Mouse (Mus musculus) cerebellum, adult 2 months (tissue): Measurements from ENCODE around the gene Csgalnact2.

Experiments
- CTCF ChIP-seq: fragments of 200-500 bp; IDR thresholded peaks from 2 replicates; pipeline ENCODE4 v1.5.1; 2011; ENCODE audit warnings: low read depth, mild to moderate bottlenecking, control low read depth, low read length, moderate library complexity, borderline replicate concordance; ENCODE audit not compliant: insufficient read depth
- POLR2A ChIP-seq: fragments of 200-500 bp; IDR thresholded peaks from 2 replicates; pipeline ENCODE4 v1.6.1; 2011; ENCODE audit warnings: low read length, control low read depth, borderline replicate concordance; ENCODE audit not compliant: insufficient read depth

DNA sequence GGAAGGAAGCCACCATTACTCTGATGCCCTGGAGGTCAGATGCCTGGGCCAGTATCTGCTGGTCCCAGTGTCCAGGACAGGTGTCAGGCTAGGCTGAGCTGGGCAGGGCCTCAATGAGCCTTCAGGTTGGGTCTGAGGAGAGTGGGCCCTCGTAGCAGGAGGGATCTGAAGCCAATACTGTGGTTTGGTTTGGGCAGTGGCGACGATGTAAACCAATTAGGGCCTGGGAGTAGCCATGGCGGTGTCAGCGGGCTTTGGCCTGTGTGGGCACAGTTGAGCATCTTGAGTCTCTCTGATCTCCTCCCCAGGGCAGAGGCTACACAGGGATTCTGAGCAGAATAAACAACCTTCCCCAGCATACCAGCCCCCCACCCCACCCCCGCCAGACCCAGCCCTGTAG lies 55.3 kb downstream of the Csgalnact2 start:
- TF ChIP-seq CTCF (no peak), POLR2A (no peak)
